Mouse (Mus musculus) megakaryocyte, embryonic 14.5 days (primary cell): Measurements from ENCODE around the gene Slc10a3. TPM values are rescaled to one million over a fixed set of nuclear protein-coding genes. Genes with fewer than 3 reads are reported as not detected.

ENCODE experiments used
- H3K27me3 ChIP-seq: replicated peaks from 2 replicates; pipeline ENCODE3; 2012; ENCODE audit warnings: inconsistent platforms
- H3K36me3 ChIP-seq: replicated peaks from 2 replicates; pipeline ENCODE3; 2012; ENCODE audit warnings: low read length, inconsistent platforms, mixed read lengths
- H3K4me1 ChIP-seq: 2 replicates; pipeline ENCODE4 v1.6.1; 2012; ENCODE audit warnings: inconsistent platforms
- H3K4me3 ChIP-seq: replicated peaks from 2 replicates; pipeline ENCODE3; 2012; ENCODE audit warnings: moderate library complexity, mild to moderate bottlenecking, inconsistent platforms
- H3K9me3 ChIP-seq: 2 replicates; pipeline ENCODE4 v1.6.1; 2012; ENCODE audit warnings: inconsistent platforms
- FLI1 ChIP-seq: IDR thresholded peaks from 2 replicates; pipeline ENCODE4 v1.6.1; 2012; ENCODE audit warnings: low read length, inconsistent platforms, mixed read lengths
- GATA1 ChIP-seq: IDR thresholded peaks from 3 replicates; pipeline ENCODE4 v1.6.1; 2012; ENCODE audit warnings: mixed read lengths, low read length, inconsistent platforms, borderline replicate concordance
- polyA plus RNA-seq: library from polyadenylated mRNA; stranded (reverse); fragments of >175 nt; gene quantifications from 2 replicates; pipeline ENCODE4 v1.2.3, GENCODE M21; 2012; ENCODE audit warnings: low replicate concordance; ENCODE audit not compliant: insufficient read depth

Gene Slc10a3
- polyA plus RNA-seq, 1 experiment, result 1.9 TPM

- peaks cover 6% of the 10 kb centered on the region for H3K4me1 ChIP-seq
- TF ChIP-seq GATA1, result no peak
- no peak for TF ChIP-seq FLI1
- no peaks in the 10 kb centered on the region for H3K9me3 ChIP-seq
- peaks cover 5% of the 10 kb centered on the region for H3K27me3 ChIP-seq
- no peaks in the 10 kb centered on the region for H3K36me3 ChIP-seq
- H3K4me3 ChIP-seq, result peak within 1 kb of the TSS; percentile 92
Measured at GRCm38 (mm10) chrX:74353467-74353770, 19.7 kb downstream of the Slc10a3 start, which contains the start of gene Lage3. TSS of gene Lage3 (minus strand) at chrX:74353618.

- Histone ChIP-seq H3K4me3 (peak overlapping the region; percentile 92), H3K27me3 (peaks cover 5% of the 10 kb centered on the region), H3K36me3 (no peaks in the 10 kb centered on the region), H3K4me1 (peaks cover 6% of the 10 kb centered on the region), H3K9me3 (no peaks in the 10 kb centered on the region)
- TF ChIP-seq GATA1 (no peak), FLI1 (no peak)
Measured at GRCm38 (mm10) chrX:74352645-74353466, 20.3 kb downstream of the Slc10a3 start.

GRCm38 (mm10) chrX:74330166-74330930, 42.8 kb downstream of the Slc10a3 start:
- Histone ChIP-seq H3K36me3 (no peaks in the 10 kb centered on the region), H3K9me3 (no peaks in the 10 kb centered on the region), H3K27me3 (peaks cover 76% of the 10 kb centered on the region), H3K4me1 (peaks cover 15% of the 10 kb centered on the region), H3K4me3 (no peak overlapping the region)
- TF ChIP-seq FLI1 (no peak), GATA1 (no peak)

GRCm38 (mm10) chrX:74329215-74329671, 43.9 kb downstream of the Slc10a3 start:
- no peaks in the 10 kb centered on the region for H3K9me3 ChIP-seq
- peaks cover 68% of the 10 kb centered on the region for H3K27me3 ChIP-seq
- no peaks in the 10 kb centered on the region for H3K36me3 ChIP-seq
- H3K4me1 ChIP-seq, result peaks cover 15% of the 10 kb centered on the region
- TF ChIP-seq GATA1, result no peak
- no peak for TF ChIP-seq FLI1
- H3K4me3 ChIP-seq, result peak overlapping the region; percentile 86

- Histone ChIP-seq H3K9me3 (no peaks in the 10 kb centered on the region), H3K36me3 (no peaks in the 10 kb centered on the region), H3K27me3 (peaks cover 63% of the 10 kb centered on the region), H3K4me3 (peak within 1 kb of the TSS; percentile 86), H3K4me1 (peaks cover 15% of the 10 kb centered on the region)
- TF ChIP-seq GATA1, result no peak
- no peak for TF ChIP-seq FLI1
Measured at GRCm38 (mm10) chrX:74328725-74329161, 44.4 kb downstream of the Slc10a3 start, which contains the start of gene Plxna3. TSS of gene Plxna3 (plus strand) at chrX:74329066.

Other genes with a start within 250 kb of the Slc10a3 start
- not detected in 2 replicates for gene Opn1mw, start 245.9 kb downstream of the Slc10a3 start, polyA plus RNA-seq
- 13.7 and 25.1 TPM in 2 replicates for gene Mecp2, start 238.0 kb downstream of the Slc10a3 start, polyA plus RNA-seq
- gene Tex28, start 205.5 kb downstream of the Slc10a3 start, polyA plus RNA-seq, result not detected in 2 replicates
- not detected in 2 replicates for gene Tktl1, start 196.1 kb downstream of the Slc10a3 start, polyA plus RNA-seq
- 106 and 299 TPM in 2 replicates for gene Flna, start 123.5 kb downstream of the Slc10a3 start, polyA plus RNA-seq
- 39.1 and 49.4 TPM in 2 replicates for gene Emd, start 118.7 kb downstream of the Slc10a3 start, polyA plus RNA-seq
- gene Rpl10, start 102.5 kb downstream of the Slc10a3 start, polyA plus RNA-seq, result 328 and 1,584 TPM in 2 replicates
- gene Taz, start 91.4 kb downstream of the Slc10a3 start, polyA plus RNA-seq, result 29.6 and 48.2 TPM in 2 replicates
- gene Dnase1l1, start 91.0 kb downstream of the Slc10a3 start, polyA plus RNA-seq, result 2.8 TPM in 1 of 2 replicates, not detected in the other
- gene Atp6ap1, start 76.3 kb downstream of the Slc10a3 start, polyA plus RNA-seq, result 10.7 and 29.6 TPM in 2 replicates
- 38.9 and 88.6 TPM in 2 replicates for gene Gdi1, start 68.4 kb downstream of the Slc10a3 start, polyA plus RNA-seq
- 3.0 and 35.7 TPM in 2 replicates for gene Fam50a, start 60.3 kb downstream of the Slc10a3 start, polyA plus RNA-seq
- 1.3 TPM in 1 of 2 replicates, not detected in the other for gene Plxna3, start 44.3 kb downstream of the Slc10a3 start, polyA plus RNA-seq
- 7.0 and 8.9 TPM in 2 replicates for gene Lage3, start 19.7 kb downstream of the Slc10a3 start, polyA plus RNA-seq
- 21.1 TPM in 1 of 2 replicates, not detected in the other for gene Ubl4a, start 131 bp downstream of the Slc10a3 start, polyA plus RNA-seq
- 4.0 and 8.8 TPM in 2 replicates for gene Fam3a, start 19.9 kb upstream of the Slc10a3 start, polyA plus RNA-seq
- gene Ikbkg, start 19.9 kb upstream of the Slc10a3 start, polyA plus RNA-seq, result 16.4 and 19.2 TPM in 2 replicates
- gene G6pdx, start 55.8 kb upstream of the Slc10a3 start, polyA plus RNA-seq, result 5.2 and 16.4 TPM in 2 replicates
- gene Gm6880, start 108.0 kb upstream of the Slc10a3 start, polyA plus RNA-seq, result not detected in 2 replicates
- gene Olfr1326-ps1, start 201.5 kb upstream of the Slc10a3 start, polyA plus RNA-seq, result not detected in 2 replicates
- not detected in 2 replicates for gene Olfr1325, start 219.3 kb upstream of the Slc10a3 start, polyA plus RNA-seq